Mouse (Mus musculus): ENCODE results near the gene Bnc2.

DNA sequence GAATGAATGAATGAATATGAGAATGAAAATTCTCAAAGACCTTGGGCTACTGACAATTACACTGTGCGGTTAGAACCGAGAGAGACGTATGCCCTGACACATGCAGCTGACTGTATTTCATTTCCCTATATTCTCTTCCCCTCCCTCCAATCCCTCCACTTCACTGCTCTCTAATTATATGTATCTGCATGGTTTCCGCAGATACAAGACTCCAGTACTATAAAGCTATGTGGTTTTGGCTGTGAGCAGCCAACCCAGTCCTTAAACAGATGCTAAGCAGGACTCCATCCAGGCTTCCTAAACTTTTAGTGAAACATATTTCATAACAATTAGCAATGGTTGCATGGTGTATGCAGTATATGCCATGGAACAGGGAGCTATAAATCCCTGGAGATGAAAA, 344.6 kb downstream of the Bnc2 start:
- no peak for TF ChIP-seq CTCF (conservative IDR thresholded peaks at IDR 0.05; ENCODE audit: insufficient read depth, insufficient read length, low read depth, low read length)
- no peak for TF ChIP-seq POLR2A (IDR thresholded peaks at IDR 0.05; ENCODE audit: low read depth, low read length)
